Mouse (Mus musculus) heart, postnatal 0 days (tissue): ENCODE results near the gene Gm609.

Experiments used
- CTCF ChIP-seq: IDR thresholded peaks from 2 replicates; pipeline ENCODE4 v1.5.1; 2016; ENCODE audit warnings: antibody characterized with exemption, control low read depth, low read depth
- EP300 ChIP-seq: IDR thresholded peaks from 2 replicates; pipeline ENCODE4 v1.6.1; 2016; ENCODE audit warnings: antibody characterized with exemption, low read depth

GRCm38 (mm10) chr16:45476991-45477390 lies 15.8 kb downstream of the Gm609 start:
- TF ChIP-seq CTCF, result no peak
- no peak for TF ChIP-seq EP300
